ENCODE assay signal across 21 mouse cellular contexts in the genomic region with DNA sequence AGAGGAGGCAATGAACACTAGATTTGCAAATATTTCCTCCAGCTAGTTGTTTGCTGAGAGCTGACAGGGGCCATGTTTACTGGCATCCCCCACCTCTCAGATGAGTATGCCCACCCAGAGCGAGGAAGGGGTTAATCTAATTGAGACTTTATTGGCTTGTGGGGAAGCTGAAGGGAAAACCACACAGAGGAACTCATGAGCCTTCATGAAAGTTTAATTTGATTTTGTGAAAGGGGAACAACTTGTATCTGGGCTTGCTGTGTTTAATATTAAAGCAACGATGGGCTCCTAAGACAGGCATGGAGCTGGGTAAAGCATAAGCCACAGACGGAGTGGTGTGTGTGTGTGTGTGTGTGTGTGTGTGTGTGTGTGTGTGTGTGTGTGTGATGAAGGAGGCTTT.
"Had no signal": no experiment of that assay in that cellular context is flagged by ENCODE, and none has a peak within 500 bp of the region (broad histone marks: within the 10 kb centered on the region; RNA-seq: fewer than 3 reads in every experiment).

No protein-coding gene starts in this region.

- ATAC-seq: liver, postnatal 0 days; lung, postnatal 0 days; midbrain, embryonic 15.5 days had no signal

- H3K36me3 ChIP-seq: liver, embryonic 15.5 days; lung, embryonic 15.5 days; midbrain, embryonic 12.5 days; midbrain, embryonic 15.5 days; neural tube, embryonic 13.5 days; neural tube, embryonic 15.5 days had no signal

- H3K9me3 ChIP-seq: liver, embryonic 15.5 days; lung, embryonic 15.5 days; midbrain, embryonic 12.5 days; midbrain, embryonic 15.5 days; neural tube, embryonic 13.5 days; neural tube, embryonic 15.5 days had no signal

- H3K4me3 ChIP-seq: liver, embryonic 15.5 days; lung, embryonic 15.5 days; midbrain, embryonic 12.5 days; midbrain, embryonic 15.5 days; myocyte; neural tube, embryonic 13.5 days; neural tube, embryonic 15.5 days had no signal

- H3K27me3 ChIP-seq: liver, embryonic 15.5 days; lung, embryonic 15.5 days; midbrain, embryonic 12.5 days; midbrain, embryonic 15.5 days; neural tube, embryonic 13.5 days; neural tube, embryonic 15.5 days had no signal

- H3K4me2 ChIP-seq: liver, embryonic 15.5 days; lung, embryonic 15.5 days; midbrain, embryonic 12.5 days; midbrain, embryonic 15.5 days; neural tube, embryonic 13.5 days; neural tube, embryonic 15.5 days had no signal

- DNase-seq: liver, postnatal 0 days; lung, adult 2 months; lung, postnatal 14 days; lung, postnatal 36 days; retina, postnatal 1 day; right cerebral cortex, adult 18-20 months; right cerebral cortex, postnatal 25 days; right cerebral cortex, postnatal 4 days; spleen, adult 18-20 months; thymus, adult 18-20 months; thymus, postnatal 14 days; thymus, postnatal 36 days had no signal

- H3K4me1 ChIP-seq: liver, embryonic 15.5 days; lung, embryonic 15.5 days had no signal

- H3K9ac ChIP-seq: liver, embryonic 15.5 days; liver, postnatal 0 days; lung, embryonic 15.5 days; midbrain, embryonic 12.5 days; midbrain, embryonic 15.5 days; neural tube, embryonic 13.5 days; neural tube, embryonic 15.5 days had no signal

- H3K27ac ChIP-seq: liver, embryonic 15.5 days; lung, embryonic 15.5 days; macrophage; midbrain, embryonic 12.5 days; midbrain, embryonic 15.5 days; neural tube, embryonic 13.5 days; neural tube, embryonic 15.5 days had no signal
